ENCODE assay signal across 9 mouse cellular contexts in the genomic region with DNA sequence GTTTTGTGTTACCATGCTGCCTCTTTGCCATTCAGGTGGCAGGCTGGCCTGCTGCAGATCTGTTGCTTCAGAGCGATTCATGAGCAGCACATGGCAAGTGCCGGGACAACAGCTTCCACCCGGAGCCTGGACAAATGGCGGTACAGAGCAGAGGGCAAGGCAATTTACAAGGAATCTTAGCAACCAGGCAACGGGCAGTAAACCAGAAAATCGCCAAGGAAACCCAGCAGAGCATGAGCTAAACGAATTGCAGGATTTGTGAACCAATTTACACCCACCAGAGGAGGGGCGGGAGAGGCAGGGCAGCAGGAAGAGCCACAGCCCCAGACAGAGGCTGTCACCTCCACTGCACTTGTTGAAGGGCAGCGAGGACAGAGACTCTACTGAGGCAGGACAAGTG.
DNase-seq lines count a peak whose midpoint lies in the region; ATAC-seq lines count a peak whose summit lies in the region.
"Had no signal": no experiment of that assay in that cellular context is flagged by ENCODE, and none has a peak within 500 bp of the region (broad histone marks: within the 10 kb centered on the region; RNA-seq: fewer than 3 reads in every experiment).

No protein-coding gene starts in this region.

- 0 out of 2 replicates have a peak overlapping the region, but pooled peaks have one; percentile 4 for H3K9ac ChIP-seq in midbrain, embryonic 11.5 days (ENCODE audit: low read length)

- H3K36me3 ChIP-seq in midbrain, embryonic 11.5 days (ENCODE audit: control insufficient read depth, insufficient read depth, low read length), result no peaks in the 10 kb centered on the region
- H3K36me3 ChIP-seq: G1E had no signal

- WGBS in midbrain, embryonic 11.5 days, result 14% methylated on average over 9 of the region's 9 CpGs

- H3K4me2 ChIP-seq in midbrain, embryonic 11.5 days, result no peak overlapping the region

- no peak overlapping the region for H3K4me3 ChIP-seq in midbrain, embryonic 11.5 days (ENCODE audit: low read depth, low read length)

- no peaks in the 10 kb centered on the region for H3K9me3 ChIP-seq in midbrain, embryonic 11.5 days (ENCODE audit: control insufficient read depth, low read length)
- H3K9me3 ChIP-seq: G1E had no signal

- peaks cover 2% of the 10 kb centered on the region; the same call in 1 of the 2 replicates for H3K27me3 ChIP-seq in midbrain, embryonic 11.5 days (ENCODE audit: control insufficient read depth, insufficient read depth, low read length)

- peak; percentile 55 for ATAC-seq in frontal cortex, adult (ENCODE audit: low TSS enrichment)
- ATAC-seq in midbrain, embryonic 11.5 days (ENCODE audit: low FRiP score), result peak; percentile 84

- H3K4me1 ChIP-seq in midbrain, embryonic 11.5 days (ENCODE audit: control insufficient read depth, insufficient read depth, low read length), result peaks cover 8% of the 10 kb centered on the region; the same call in 1 of the 2 replicates

- H3K27ac ChIP-seq in midbrain, embryonic 11.5 days (ENCODE audit: low read depth, low read length), result no peak overlapping the region

- DNase-seq in embryo, embryonic 10 days (ENCODE audit: low spot score), result peak; percentile 77
- DNase-seq in kidney, postnatal 25 days, result peak; percentile 43 to 77
- DNase-seq in midbrain, embryonic 11.5 days (ENCODE audit: low spot score, missing footprints), result peak; percentile 92
- no peak for DNase-seq in urinary bladder, postnatal 36 days (ENCODE audit: low spot score in 2 of 2)
- no peak for DNase-seq in lung, postnatal 25 days (ENCODE audit: low spot score)
- DNase-seq in gastrocnemius, postnatal 25 days, result no peak
- DNase-seq in T-cell, adult 2 months (ENCODE audit: low spot score), result no peak

Comparison
In these comparisons a context has a peak if more than half of its experiments do, and no peak if none do; other contexts are left out.
1. DNase-seq: peak in embryo, embryonic 10 days (single experiment), kidney, postnatal 25 days (2 of 2) and midbrain, embryonic 11.5 days (single experiment); none in urinary bladder, postnatal 36 days (0 of 2), lung, postnatal 25 days (single experiment), gastrocnemius, postnatal 25 days (single experiment) and T-cell, adult 2 months (single experiment).